Mouse (Mus musculus) E14TG2a.4 (cell line): ENCODE data around the gene Tfcp2.

Source experiments
- CTCF ChIP-seq: conservative IDR thresholded peaks from 2 replicates; pipeline ENCODE4 v1.5.1; 2014; ENCODE audit warnings: low read length
- POU5F1 ChIP-seq: IDR thresholded peaks from 2 replicates; pipeline ENCODE4 v1.6.1; 2014; ENCODE audit warnings: low read length, borderline replicate concordance

DNA sequence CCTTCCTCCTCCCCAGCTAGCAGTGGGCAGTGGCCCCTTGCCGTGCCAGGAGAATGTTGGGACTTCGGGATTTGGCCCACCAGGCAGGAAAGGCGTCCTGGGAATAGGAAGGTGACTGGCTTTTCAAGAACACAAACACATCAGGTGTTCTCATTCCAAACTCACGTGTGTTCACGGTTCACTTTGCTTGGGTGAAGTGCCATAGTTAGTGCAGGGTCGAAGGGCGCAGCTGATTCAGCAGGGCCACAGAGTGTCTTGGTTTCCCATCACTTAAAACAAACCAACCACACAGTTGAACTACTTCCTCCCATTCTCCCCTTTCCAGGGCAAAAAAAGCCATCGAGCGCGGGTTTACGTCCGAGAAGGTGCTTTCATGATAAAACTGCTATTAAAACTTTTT lies 23.6 kb upstream of the Tfcp2 start:
- no peak for TF ChIP-seq CTCF
- no peak for TF ChIP-seq POU5F1
